Mouse (Mus musculus) heart, embryonic 10.5 days (tissue): ENCODE data around the gene Zfp831. TPM values are rescaled to one million over a fixed set of nuclear protein-coding genes. Genes with fewer than 3 reads are reported as not detected.

ENCODE experiments used
- DNase-seq: peaks from one replicate; pipeline ENCODE4 v3.0.0-alpha.2; 2017; ENCODE audit warnings: low spot score
- H3K27ac ChIP-seq: fragments of 300-500 bp; sonication (generic); 2 replicates; pipeline ENCODE4 v1.5.1; 2016; ENCODE audit warnings: mild to moderate bottlenecking
- H3K27me3 ChIP-seq: fragments of 300-500 bp; sonication (generic); 2 replicates; pipeline ENCODE4 v1.6.1; 2016; ENCODE audit warnings: mild to moderate bottlenecking; ENCODE audit not compliant: poor library complexity, insufficient read depth, severe bottlenecking
- H3K36me3 ChIP-seq: fragments of 300-500 bp; sonication (generic); 2 replicates; pipeline ENCODE4 v1.6.1; 2016; ENCODE audit warnings: mild to moderate bottlenecking, moderate library complexity
- H3K4me1 ChIP-seq: fragments of 300-500 bp; sonication (generic); 2 replicates; pipeline ENCODE4 v1.6.1; 2016; ENCODE audit warnings: mild to moderate bottlenecking
- H3K4me3 ChIP-seq: fragments of 300-500 bp; sonication (generic); 2 replicates; pipeline ENCODE4 v1.5.1; 2016; ENCODE audit warnings: mild to moderate bottlenecking, moderate library complexity
- H3K9me3 ChIP-seq: fragments of 300-500 bp; sonication (generic); 2 replicates; pipeline ENCODE4 v1.6.1; 2016; ENCODE audit warnings: mild to moderate bottlenecking, moderate library complexity
- WGBS: fragments of 180-500 bp; shearing (Covaris S2); methylation state at CpG from one replicate; pipeline ENCODE4 v1.1.7; 2016; 5-methylcytosine and 5-hydroxymethylcytosine counted together
- polyA plus RNA-seq: library from polyadenylated mRNA; unstranded; fragments of >200 nt; fragmentation: Nextera tagmentation; extraction: Ambion mirVana; gene quantifications from 2 replicates; pipeline ENCODE4 v1.2.1, GENCODE M21; 2016

Zfp831 gene
- polyA plus RNA-seq, 1 experiment from 2014 or later, result not detected

GRCm38 (mm10) chr2:174612386-174613063 lies 30.8 kb upstream of the Zfp831 start:
- Histone ChIP-seq H3K4me1 (peaks cover 14% of the 10 kb centered on the region), H3K4me3 (no peak overlapping the region), H3K27me3 (no peaks in the 10 kb centered on the region), H3K27ac (no peak overlapping the region), H3K9me3 (no peaks in the 10 kb centered on the region), H3K36me3 (no peaks in the 10 kb centered on the region)
- WGBS, result 40% methylated on average over 2 of the region's 2 CpGs
- no peak for DNase-seq

- Histone ChIP-seq H3K9me3 (no peaks in the 10 kb centered on the region), H3K27ac (no peak overlapping the region), H3K4me3 (no peak overlapping the region), H3K4me1 (peaks cover 14% of the 10 kb centered on the region), H3K27me3 (no peaks in the 10 kb centered on the region), H3K36me3 (no peaks in the 10 kb centered on the region)
- WGBS, result 81% methylated on average over 8 of the region's 8 CpGs
- DNase-seq, result no peak
Observed at GRCm38 (mm10) chr2:174613221-174613620, 30.1 kb upstream of the Zfp831 start.

- Histone ChIP-seq H3K36me3 (no peaks in the 10 kb centered on the region), H3K27me3 (no peaks in the 10 kb centered on the region), H3K4me1 (peaks cover 14% of the 10 kb centered on the region), H3K27ac (no peak overlapping the region; the same call in 1 of the 2 replicates), H3K4me3 (no peak overlapping the region), H3K9me3 (no peaks in the 10 kb centered on the region)
- 57% methylated on average over 11 of the region's 11 CpGs for WGBS
- DNase-seq, result no peak
Observed at GRCm38 (mm10) chr2:174613921-174614441, 29.4 kb upstream of the Zfp831 start.

- Histone ChIP-seq H3K4me3 (no peak overlapping the region), H3K27me3 (no peaks in the 10 kb centered on the region), H3K27ac (no peak overlapping the region), H3K9me3 (no peaks in the 10 kb centered on the region), H3K4me1 (no peaks in the 10 kb centered on the region), H3K36me3 (no peaks in the 10 kb centered on the region)
- no peak for DNase-seq
- 77% methylated on average over 7 of the region's 7 CpGs for WGBS
Observed at GRCm38 (mm10) chr2:174621881-174622280, 21.5 kb upstream of the Zfp831 start.

- Histone ChIP-seq H3K27me3 (no peaks in the 10 kb centered on the region), H3K4me1 (no peaks in the 10 kb centered on the region), H3K36me3 (no peaks in the 10 kb centered on the region), H3K27ac (no peak overlapping the region), H3K9me3 (no peaks in the 10 kb centered on the region), H3K4me3 (no peak overlapping the region)
- 77% methylated on average over 7 of the region's 7 CpGs for WGBS
- DNase-seq, result no peak
Observed at GRCm38 (mm10) chr2:174624430-174624829, 18.9 kb upstream of the Zfp831 start.

GRCm38 (mm10) chr2:174627021-174627420 lies 16.3 kb upstream of the Zfp831 start:
- 57% methylated on average over 8 of the region's 8 CpGs for WGBS
- H3K4me1 ChIP-seq, result no peaks in the 10 kb centered on the region
- no peaks in the 10 kb centered on the region for H3K36me3 ChIP-seq
- no peaks in the 10 kb centered on the region for H3K9me3 ChIP-seq
- no peak overlapping the region for H3K27ac ChIP-seq
- H3K27me3 ChIP-seq, result no peaks in the 10 kb centered on the region
- no peak for DNase-seq
- no peak overlapping the region for H3K4me3 ChIP-seq

- Histone ChIP-seq H3K36me3 (no peaks in the 10 kb centered on the region), H3K27me3 (no peaks in the 10 kb centered on the region), H3K4me3 (no peak overlapping the region), H3K27ac (no peak overlapping the region), H3K9me3 (no peaks in the 10 kb centered on the region), H3K4me1 (no peaks in the 10 kb centered on the region)
- DNase-seq, result no peak
- 75% methylated on average over 6 of the region's 6 CpGs for WGBS
Observed at GRCm38 (mm10) chr2:174629299-174629850, 14.0 kb upstream of the Zfp831 start.

DNA sequence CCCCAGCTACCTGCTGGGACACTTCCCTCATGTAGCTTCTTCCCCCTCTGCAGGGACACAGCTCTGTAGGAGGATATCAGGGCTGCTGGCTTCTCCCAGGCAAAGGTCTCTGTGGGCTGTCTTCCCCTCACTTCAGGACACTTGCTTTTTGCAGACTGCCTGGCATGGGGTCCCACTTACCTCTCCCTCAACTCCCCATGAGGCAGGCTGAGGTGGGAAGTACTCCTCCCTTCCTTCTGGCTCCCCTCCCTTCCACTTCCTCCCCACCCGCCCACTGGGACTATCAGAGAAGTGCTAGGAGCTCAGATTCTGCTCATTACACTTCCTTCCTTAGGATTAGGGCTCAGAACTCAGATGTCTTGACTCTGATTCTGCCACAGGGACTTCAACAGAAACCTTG lies 6.6 kb upstream of the Zfp831 start:
- WGBS, result 12% methylated on average over 1 of the region's 1 CpGs
- no peak for DNase-seq

DNA sequence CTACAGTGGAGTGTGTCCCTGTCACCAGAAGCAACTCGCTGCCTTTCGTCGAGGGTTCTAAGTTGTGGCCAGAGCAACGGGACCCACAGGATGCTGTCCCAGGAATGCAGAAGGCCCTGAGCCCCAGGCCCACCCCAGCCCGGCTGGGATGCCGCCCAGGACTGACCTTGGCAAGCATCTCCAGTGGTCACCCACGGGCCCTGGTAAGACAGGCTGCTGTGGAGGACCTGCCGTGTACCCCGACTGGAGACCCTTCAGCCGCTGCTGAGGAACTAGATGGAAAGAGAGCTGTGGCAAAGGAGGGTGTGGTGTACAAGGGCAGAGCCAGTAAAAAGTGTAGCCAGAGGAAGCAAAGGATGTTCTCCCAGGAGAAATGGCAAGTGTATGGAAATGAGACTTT lies 1.6 kb downstream of the Zfp831 start:
- peak; percentile 58 for DNase-seq
- Histone ChIP-seq H3K36me3 (no peaks in the 10 kb centered on the region), H3K4me3 (no peak overlapping the region), H3K4me1 (0 out of 2 replicates have a peak, but pooled peaks cover 5% of the 10 kb centered on the region), H3K27ac (no peak overlapping the region), H3K9me3 (no peaks in the 10 kb centered on the region), H3K27me3 (peaks cover 18% of the 10 kb centered on the region)
- 80% methylated on average over 10 of the region's 10 CpGs for WGBS

More for the DNA sequence above, 6.6 kb upstream of the Zfp831 start:
- Histone ChIP-seq H3K4me1 (0 out of 2 replicates have a peak, but pooled peaks cover 3% of the 10 kb centered on the region), H3K9me3 (no peaks in the 10 kb centered on the region), H3K4me3 (no peak overlapping the region), H3K36me3 (no peaks in the 10 kb centered on the region), H3K27me3 (no peaks in the 10 kb centered on the region), H3K27ac (no peak overlapping the region)

DNA sequence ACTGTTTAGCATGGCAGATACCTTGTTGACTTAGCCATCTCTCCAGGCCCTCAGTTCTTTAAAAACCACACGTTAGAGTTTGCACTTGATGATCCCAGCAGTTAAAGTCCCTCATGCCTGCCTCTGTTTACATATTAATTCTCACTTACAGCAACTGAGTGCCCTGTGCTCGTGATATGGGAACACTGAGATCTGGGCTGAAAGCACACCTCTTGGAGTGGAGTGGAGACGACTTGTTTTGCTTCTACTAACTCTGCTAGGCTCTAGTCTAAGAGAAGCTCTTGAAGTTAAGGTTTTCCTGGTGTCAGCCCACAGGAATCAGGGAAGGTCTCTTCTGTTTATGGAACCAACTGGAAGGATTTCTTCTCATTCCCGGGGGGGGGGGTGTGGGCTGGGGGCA lies 9.5 kb downstream of the Zfp831 start:
- no peaks in the 10 kb centered on the region for H3K36me3 ChIP-seq
- no peak overlapping the region for H3K27ac ChIP-seq
- H3K9me3 ChIP-seq, result no peaks in the 10 kb centered on the region
- 49% methylated on average over 4 of the region's 4 CpGs for WGBS
- no peaks in the 10 kb centered on the region; the same call in 1 of the 2 replicates for H3K27me3 ChIP-seq
- peak; percentile 52 for DNase-seq
- H3K4me1 ChIP-seq, result no peaks in the 10 kb centered on the region
- H3K4me3 ChIP-seq, result no peak overlapping the region

GRCm38 (mm10) chr2:174655341-174655740 lies 12.0 kb downstream of the Zfp831 start:
- no peaks in the 10 kb centered on the region for H3K36me3 ChIP-seq
- H3K27me3 ChIP-seq, result peaks cover 4% of the 10 kb centered on the region
- no peak overlapping the region for H3K27ac ChIP-seq
- H3K4me1 ChIP-seq, result no peaks in the 10 kb centered on the region
- DNase-seq, result no peak
- no peak overlapping the region for H3K4me3 ChIP-seq
- H3K9me3 ChIP-seq, result no peaks in the 10 kb centered on the region
- WGBS, result 72% methylated on average over 5 of the region's 5 CpGs

- Histone ChIP-seq H3K27ac (no peak overlapping the region), H3K9me3 (no peaks in the 10 kb centered on the region), H3K36me3 (no peaks in the 10 kb centered on the region), H3K4me1 (peaks cover 4% of the 10 kb centered on the region), H3K4me3 (no peak overlapping the region), H3K27me3 (peaks cover 4% of the 10 kb centered on the region)
- WGBS, result 73% methylated on average over 8 of the region's 8 CpGs
- no peak for DNase-seq
Observed at GRCm38 (mm10) chr2:174658229-174658844, 15.0 kb downstream of the Zfp831 start.

- 65% methylated on average over 4 of the region's 4 CpGs for WGBS
- Histone ChIP-seq H3K27me3 (peaks cover 4% of the 10 kb centered on the region), H3K27ac (no peak overlapping the region), H3K36me3 (no peaks in the 10 kb centered on the region), H3K4me1 (peaks cover 4% of the 10 kb centered on the region), H3K9me3 (no peaks in the 10 kb centered on the region), H3K4me3 (no peak overlapping the region)
- DNase-seq, result no peak
Observed at GRCm38 (mm10) chr2:174659874-174660273, 16.5 kb downstream of the Zfp831 start.
